Mouse (Mus musculus): ENCODE results near the gene Brpf1. TPM values are rescaled to one million over a fixed set of nuclear protein-coding genes. Genes with fewer than 3 reads are reported as not detected.

The Brpf1 gene
- polyA plus RNA-seq, 1 experiment from 2014 or later, result 15.8 TPM

DNA sequence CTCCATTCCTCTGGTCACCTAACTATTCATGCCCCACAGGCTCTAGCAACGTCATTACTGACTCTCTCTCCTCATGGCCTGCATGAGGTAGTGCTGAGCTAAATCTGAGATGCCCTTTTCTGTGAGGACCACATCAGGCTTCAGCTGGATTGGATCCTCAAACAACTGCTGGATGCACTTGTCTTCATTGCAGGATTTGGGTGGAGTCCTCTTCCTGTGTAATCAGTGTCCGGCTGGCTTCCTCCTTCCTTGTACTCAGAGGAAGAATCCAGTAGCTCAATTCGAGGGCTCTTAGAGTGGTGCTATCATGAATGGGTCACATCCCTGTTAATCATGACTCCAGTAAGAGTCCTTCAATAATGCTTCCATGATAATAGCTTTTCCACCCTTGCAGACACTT is 46.8 kb downstream of the Brpf1 start:
- H3K4me2 ChIP-seq (ENCODE audit: low read length), result no peak overlapping the region
- no peak overlapping the region for H3K27ac ChIP-seq (ENCODE audit: low read depth, low read length)
- 79% methylated on average over 3 of the region's 3 CpGs for WGBS
- no peak for DNase-seq (ENCODE audit: low spot score)
- no peaks in the 10 kb centered on the region for H3K27me3 ChIP-seq (replicated peaks; ENCODE audit: control insufficient read depth, insufficient read depth, low read length)
- no peak for ATAC-seq
- no peak overlapping the region for H3K9ac ChIP-seq (ENCODE audit: low read length)
- no peaks in the 10 kb centered on the region for H3K36me3 ChIP-seq (ENCODE audit: control insufficient read depth, insufficient read depth, low read length)
- H3K4me3 ChIP-seq (ENCODE audit: low read depth, low read length), result no peak overlapping the region
- no peaks in the 10 kb centered on the region for H3K9me3 ChIP-seq (replicated peaks; ENCODE audit: control insufficient read depth, low read length)
- no peaks in the 10 kb centered on the region for H3K4me1 ChIP-seq (ENCODE audit: control insufficient read depth, insufficient read depth, low read length)

GRCm38 (mm10) chr6:113361476-113361875 is 54.5 kb downstream of the Brpf1 start:
- no peaks in the 10 kb centered on the region for H3K27me3 ChIP-seq (replicated peaks; ENCODE audit: control insufficient read depth, insufficient read depth, low read length)
- ATAC-seq (no peak), DNase-seq (ENCODE audit: low spot score) (no peak)
- no peaks in the 10 kb centered on the region for H3K4me1 ChIP-seq (ENCODE audit: control insufficient read depth, insufficient read depth, low read length)
- no peak overlapping the region for H3K4me2 ChIP-seq (ENCODE audit: low read length)
- H3K9me3 ChIP-seq (replicated peaks; ENCODE audit: control insufficient read depth, low read length), result no peaks in the 10 kb centered on the region
- H3K9ac ChIP-seq (ENCODE audit: low read length), result no peak overlapping the region
- peaks cover 5% of the 10 kb centered on the region; the same call in 1 of the 2 replicates for H3K36me3 ChIP-seq (ENCODE audit: control insufficient read depth, insufficient read depth, low read length)
- H3K27ac ChIP-seq (ENCODE audit: low read depth, low read length), result no peak overlapping the region
- WGBS, result 77% methylated on average over 4 of the region's 4 CpGs
- no peak overlapping the region for H3K4me3 ChIP-seq (ENCODE audit: low read depth, low read length)

DNA sequence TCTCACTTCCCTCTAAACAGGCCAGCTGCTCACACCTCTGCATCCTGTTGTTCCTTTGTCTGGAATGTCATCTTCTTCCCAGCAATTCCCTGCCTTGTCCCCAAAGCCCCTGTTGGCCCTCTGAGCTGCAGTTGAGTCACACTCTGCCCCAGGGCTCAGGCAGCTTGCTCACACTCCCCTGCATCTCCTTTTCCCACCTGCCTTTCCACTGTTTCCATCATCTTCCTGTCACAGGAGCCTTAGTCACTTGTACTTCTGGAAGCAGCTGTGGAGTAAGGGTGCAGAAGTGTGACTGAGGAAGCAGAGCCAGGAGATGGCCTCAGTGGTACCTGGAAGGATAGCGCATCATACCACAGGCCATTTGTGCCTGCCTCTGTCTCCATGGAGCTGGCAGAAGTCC is 55.3 kb downstream of the Brpf1 start:
- DNase-seq (ENCODE audit: low spot score), result no peak

GRCm38 (mm10) chr6:113364518-113365135 is 57.7 kb downstream of the Brpf1 start:
- Histone ChIP-seq H3K9me3 (replicated peaks; ENCODE audit: control insufficient read depth, low read length) (no peaks in the 10 kb centered on the region), H3K27ac (ENCODE audit: low read depth, low read length) (no peak overlapping the region), H3K27me3 (replicated peaks; ENCODE audit: control insufficient read depth, insufficient read depth, low read length) (no peaks in the 10 kb centered on the region), H3K4me2 (ENCODE audit: low read length) (no peak overlapping the region), H3K4me3 (ENCODE audit: low read depth, low read length) (no peak overlapping the region), H3K4me1 (ENCODE audit: control insufficient read depth, insufficient read depth, low read length) (no peaks in the 10 kb centered on the region), H3K36me3 (ENCODE audit: control insufficient read depth, insufficient read depth, low read length) (peaks cover 31% of the 10 kb centered on the region), H3K9ac (ENCODE audit: low read length) (no peak overlapping the region)
- DNase-seq (ENCODE audit: low spot score) (no peak), ATAC-seq (no peak)
- 74% methylated on average over 8 of the region's 8 CpGs for WGBS

More for the DNA sequence above, 55.3 kb downstream of the Brpf1 start:
- no peaks in the 10 kb centered on the region for H3K27me3 ChIP-seq (replicated peaks; ENCODE audit: control insufficient read depth, insufficient read depth, low read length)
- no peaks in the 10 kb centered on the region for H3K4me1 ChIP-seq (ENCODE audit: control insufficient read depth, insufficient read depth, low read length)
- H3K4me2 ChIP-seq (ENCODE audit: low read length), result no peak overlapping the region
- no peak overlapping the region for H3K27ac ChIP-seq (ENCODE audit: low read depth, low read length)
- no peak overlapping the region for H3K9ac ChIP-seq (ENCODE audit: low read length)
- no peaks in the 10 kb centered on the region for H3K9me3 ChIP-seq (replicated peaks; ENCODE audit: control insufficient read depth, low read length)
- ATAC-seq, result no peak
- peaks cover 8% of the 10 kb centered on the region for H3K36me3 ChIP-seq (ENCODE audit: control insufficient read depth, insufficient read depth, low read length)
- no peak overlapping the region for H3K4me3 ChIP-seq (ENCODE audit: low read depth, low read length)
- 100% methylated on average over 1 of the region's 1 CpGs for WGBS

- no peak overlapping the region for H3K27ac ChIP-seq (ENCODE audit: low read depth, low read length)
These were observed 59.7 kb downstream of the Brpf1 start for GRCm38 (mm10) chr6:113366639-113367038.

GRCm38 (mm10) chr6:113367574-113367973 is 60.6 kb downstream of the Brpf1 start:
- peaks cover 60% of the 10 kb centered on the region for H3K36me3 ChIP-seq (ENCODE audit: control insufficient read depth, insufficient read depth, low read length)
- 100% methylated on average over 1 of the region's 1 CpGs for WGBS
- no peak overlapping the region for H3K4me2 ChIP-seq (ENCODE audit: low read length)
- H3K4me3 ChIP-seq (ENCODE audit: low read depth, low read length), result no peak overlapping the region
- H3K9ac ChIP-seq (ENCODE audit: low read length), result no peak overlapping the region
- no peaks in the 10 kb centered on the region for H3K27me3 ChIP-seq (replicated peaks; ENCODE audit: control insufficient read depth, insufficient read depth, low read length)
- no peaks in the 10 kb centered on the region for H3K4me1 ChIP-seq (ENCODE audit: control insufficient read depth, insufficient read depth, low read length)
- H3K9me3 ChIP-seq (replicated peaks; ENCODE audit: control insufficient read depth, low read length), result no peaks in the 10 kb centered on the region
- DNase-seq (ENCODE audit: low spot score) (no peak), ATAC-seq (no peak)
- H3K27ac ChIP-seq (ENCODE audit: low read depth, low read length), result no peak overlapping the region

More at GRCm38 (mm10) chr6:113366639-113367038, 59.7 kb downstream of the Brpf1 start:
- Histone ChIP-seq H3K27me3 (replicated peaks; ENCODE audit: control insufficient read depth, insufficient read depth, low read length) (no peaks in the 10 kb centered on the region), H3K9me3 (replicated peaks; ENCODE audit: control insufficient read depth, low read length) (no peaks in the 10 kb centered on the region), H3K36me3 (ENCODE audit: control insufficient read depth, insufficient read depth, low read length) (peaks cover 51% of the 10 kb centered on the region), H3K9ac (ENCODE audit: low read length) (no peak overlapping the region), H3K4me1 (ENCODE audit: control insufficient read depth, insufficient read depth, low read length) (no peaks in the 10 kb centered on the region), H3K4me3 (ENCODE audit: low read depth, low read length) (no peak overlapping the region), H3K4me2 (ENCODE audit: low read length) (no peak overlapping the region)
- ATAC-seq (no peak), DNase-seq (ENCODE audit: low spot score) (no peak)
- WGBS, result 91% methylated on average over 6 of the region's 6 CpGs

DNA sequence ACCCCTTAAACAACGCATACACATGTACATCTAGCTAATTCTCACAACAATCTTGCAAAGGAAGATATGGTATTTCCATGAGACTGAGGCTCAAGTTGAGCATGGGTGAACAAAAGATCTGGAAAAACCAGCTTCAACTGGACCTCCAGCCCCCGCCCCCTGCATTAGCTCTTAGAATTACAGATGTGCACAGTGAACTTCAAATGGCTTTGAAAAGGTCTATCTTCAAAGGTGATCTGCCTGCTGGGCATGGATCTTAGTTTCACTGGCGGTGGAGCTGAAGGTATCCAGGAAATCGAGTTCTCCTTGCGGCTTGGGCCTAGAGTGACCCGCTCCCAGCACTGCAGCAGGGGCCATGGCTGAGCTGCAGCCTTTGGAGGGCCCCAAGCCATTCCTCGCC is 61.2 kb downstream of the Brpf1 start:
- no peak for DNase-seq (ENCODE audit: low spot score)
- Histone ChIP-seq H3K9me3 (replicated peaks; ENCODE audit: control insufficient read depth, low read length) (no peaks in the 10 kb centered on the region), H3K27me3 (replicated peaks; ENCODE audit: control insufficient read depth, insufficient read depth, low read length) (no peaks in the 10 kb centered on the region), H3K4me2 (ENCODE audit: low read length) (no peak overlapping the region), H3K36me3 (ENCODE audit: control insufficient read depth, insufficient read depth, low read length) (peaks cover 66% of the 10 kb centered on the region), H3K4me3 (ENCODE audit: low read depth, low read length) (no peak overlapping the region), H3K9ac (ENCODE audit: low read length) (no peak overlapping the region), H3K4me1 (ENCODE audit: control insufficient read depth, insufficient read depth, low read length) (no peaks in the 10 kb centered on the region), H3K27ac (ENCODE audit: low read depth, low read length) (no peak overlapping the region)
- no peak for ATAC-seq
- 91% methylated on average over 7 of the region's 7 CpGs for WGBS

GRCm38 (mm10) chr6:113368577-113368976 is 61.6 kb downstream of the Brpf1 start:
- no peak overlapping the region for H3K4me2 ChIP-seq (ENCODE audit: low read length)
- no peak for DNase-seq (ENCODE audit: low spot score)
- WGBS, result 70% methylated on average over 5 of the region's 5 CpGs

GRCm38 (mm10) chr6:113370194-113370929 is 63.4 kb downstream of the Brpf1 start:
- Histone ChIP-seq H3K36me3 (ENCODE audit: control insufficient read depth, insufficient read depth, low read length) (peaks cover 88% of the 10 kb centered on the region), H3K9ac (ENCODE audit: low read length) (no peak overlapping the region), H3K27me3 (replicated peaks; ENCODE audit: control insufficient read depth, insufficient read depth, low read length) (no peaks in the 10 kb centered on the region), H3K4me1 (ENCODE audit: control insufficient read depth, insufficient read depth, low read length) (no peaks in the 10 kb centered on the region), H3K4me2 (ENCODE audit: low read length) (no peak overlapping the region), H3K4me3 (ENCODE audit: low read depth, low read length) (no peak overlapping the region), H3K9me3 (replicated peaks; ENCODE audit: control insufficient read depth, low read length) (no peaks in the 10 kb centered on the region), H3K27ac (ENCODE audit: low read depth, low read length) (no peak overlapping the region)
- DNase-seq (ENCODE audit: low spot score) (no peak), ATAC-seq (no peak)
- 95% methylated on average over 20 of the region's 20 CpGs for WGBS

More at GRCm38 (mm10) chr6:113368577-113368976, 61.6 kb downstream of the Brpf1 start:
- Histone ChIP-seq H3K9me3 (replicated peaks; ENCODE audit: control insufficient read depth, low read length) (no peaks in the 10 kb centered on the region), H3K36me3 (ENCODE audit: control insufficient read depth, insufficient read depth, low read length) (peaks cover 70% of the 10 kb centered on the region), H3K9ac (ENCODE audit: low read length) (no peak overlapping the region), H3K27ac (ENCODE audit: low read depth, low read length) (no peak overlapping the region), H3K4me3 (ENCODE audit: low read depth, low read length) (no peak overlapping the region), H3K4me1 (ENCODE audit: control insufficient read depth, insufficient read depth, low read length) (no peaks in the 10 kb centered on the region), H3K27me3 (replicated peaks; ENCODE audit: control insufficient read depth, insufficient read depth, low read length) (no peaks in the 10 kb centered on the region)
- no peak for ATAC-seq
